Mouse (Mus musculus) frontal cortex, postnatal 14 days (tissue): ENCODE results near the gene Fntb.
"Not testable (repeated sequence)": the region's sequence is repeated elsewhere in the genome, so short reads cannot be mapped to it uniquely, and the experiment has no call there.

Source experiments
- DNase-seq, 2 experiments: peaks; one replicate each; pipeline ENCODE4 v3.0.0; 2022; ENCODE audit warnings: low spot score in 2 of 2

The Fntb gene

DNA sequence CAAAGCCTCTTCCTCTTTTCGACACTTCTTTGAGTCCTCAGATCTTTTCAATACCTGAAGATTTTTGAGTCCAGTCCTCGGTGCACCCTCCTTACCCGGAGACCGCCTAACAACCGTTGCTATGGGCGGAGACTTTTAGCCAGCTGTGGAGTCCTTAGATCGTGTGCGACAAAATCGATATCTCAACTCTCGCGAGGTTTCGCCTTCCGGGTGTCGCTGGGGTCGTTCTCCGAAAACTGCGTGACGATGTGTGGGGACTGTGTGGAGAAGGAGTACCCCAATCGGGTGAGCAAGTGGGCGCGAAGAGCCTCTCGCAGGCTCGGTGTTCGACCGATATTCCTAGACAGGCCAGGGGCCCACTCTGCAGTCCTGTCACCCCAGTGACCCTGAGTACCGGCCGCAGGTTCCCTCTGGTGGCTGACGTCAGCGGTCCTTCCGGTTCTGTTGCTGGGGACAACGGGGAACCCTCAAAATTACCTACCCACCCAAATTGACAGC, at the start of gene Fntb, which contains the start of gene Churc1:
TSS of gene Fntb (plus strand) at position 236 of the 498 bp plus-strand sequence.
TSS of gene Churc1 (plus strand) at position 185 of the 498 bp plus-strand sequence.
- DNase-seq: peak; percentile 80 to 82

GRCm38 (mm10) chr12:76718384-76718783, 47.0 kb upstream of the Fntb start:
- DNase-seq: no peak

GRCm38 (mm10) chr12:76720572-76720971, 44.8 kb upstream of the Fntb start:
- DNase-seq: no peak

DNA sequence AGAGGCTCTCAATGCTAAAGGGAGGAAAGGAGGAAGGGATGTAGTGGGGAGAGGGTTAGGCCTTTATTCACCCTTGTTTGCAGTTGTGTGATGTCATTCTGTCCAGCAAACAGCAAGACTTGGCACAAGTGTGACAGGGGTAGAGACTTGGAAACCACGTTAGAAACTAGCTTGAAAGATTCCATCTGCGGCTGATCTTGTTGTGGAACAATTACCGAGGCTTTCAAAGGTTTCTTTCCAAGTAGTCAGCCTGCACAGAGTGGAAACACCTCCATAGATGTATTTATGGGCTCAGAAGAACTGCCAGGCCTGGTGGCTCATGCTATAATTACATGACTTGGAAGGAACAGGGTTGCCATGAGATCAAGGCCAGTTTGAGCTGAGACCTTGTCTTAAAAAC, 43.4 kb upstream of the Fntb start:
- no peak for DNase-seq

- no peak for DNase-seq
These were observed 37.4 kb upstream of the Fntb start for GRCm38 (mm10) chr12:76727955-76728354.

DNA sequence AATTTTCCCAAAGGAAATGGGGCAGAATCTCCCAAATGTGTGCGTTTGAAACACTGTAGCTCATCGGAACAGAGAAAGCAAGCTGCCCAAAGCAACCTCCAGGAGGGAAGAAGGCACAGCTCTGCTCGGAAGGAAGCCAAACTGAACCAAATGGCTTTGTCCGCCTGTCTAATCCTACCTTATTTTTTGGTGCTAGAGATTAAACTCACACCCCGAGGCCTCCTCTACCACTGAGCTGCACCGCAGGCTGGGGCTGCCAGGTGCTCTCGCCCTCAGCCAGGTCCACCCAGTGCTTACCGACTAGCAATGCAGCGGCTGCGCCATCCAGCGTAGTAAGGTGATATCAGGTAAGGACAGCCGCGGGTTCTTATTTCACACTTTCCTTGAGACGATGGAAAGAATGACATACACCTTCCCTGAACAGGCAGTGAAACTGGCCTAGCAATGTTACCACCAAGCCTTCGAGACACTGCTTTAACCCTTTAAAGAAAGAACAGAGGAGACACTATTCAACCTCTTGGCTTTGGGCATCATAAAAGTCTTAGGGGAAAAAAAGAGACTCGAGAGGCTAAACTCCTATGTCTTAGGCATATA, 14.4 kb upstream of the Fntb start:
- DNase-seq: no peak

DNA sequence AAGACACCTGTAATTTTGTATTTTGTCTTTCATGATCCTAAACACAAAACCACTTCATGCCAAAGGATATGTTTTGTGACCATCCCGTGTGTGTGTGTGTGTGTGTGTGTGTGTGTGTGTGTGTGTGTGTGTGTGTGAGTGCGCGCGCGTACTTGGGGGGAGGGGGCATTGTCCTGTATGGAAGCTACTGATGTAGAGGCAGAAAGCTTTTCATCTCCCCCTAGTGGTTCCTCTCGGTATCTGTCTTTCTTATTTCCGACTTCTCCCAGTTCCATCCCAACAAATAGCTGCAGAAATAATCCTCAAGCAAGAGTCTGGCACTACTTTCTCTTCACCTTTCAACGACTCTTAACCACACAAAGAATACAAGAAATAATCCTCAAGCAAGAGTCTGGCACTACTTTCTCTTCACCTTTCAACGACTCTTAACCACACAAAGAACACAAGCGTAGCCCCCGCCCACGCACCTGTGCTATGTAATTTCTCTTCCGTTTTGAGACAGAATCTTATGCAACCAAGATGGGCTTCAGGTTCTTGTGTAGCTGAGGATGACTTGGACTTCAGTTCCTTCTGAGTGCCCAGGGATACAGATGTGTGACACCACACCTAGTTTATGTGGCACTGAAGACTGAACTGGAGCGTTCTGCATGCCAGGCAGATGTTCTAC, 12.6 kb upstream of the Fntb start:
- no peak for DNase-seq

- DNase-seq: no peak
These were observed 677 bp downstream of the Fntb start for GRCm38 (mm10) chr12:76765901-76766630.

DNA sequence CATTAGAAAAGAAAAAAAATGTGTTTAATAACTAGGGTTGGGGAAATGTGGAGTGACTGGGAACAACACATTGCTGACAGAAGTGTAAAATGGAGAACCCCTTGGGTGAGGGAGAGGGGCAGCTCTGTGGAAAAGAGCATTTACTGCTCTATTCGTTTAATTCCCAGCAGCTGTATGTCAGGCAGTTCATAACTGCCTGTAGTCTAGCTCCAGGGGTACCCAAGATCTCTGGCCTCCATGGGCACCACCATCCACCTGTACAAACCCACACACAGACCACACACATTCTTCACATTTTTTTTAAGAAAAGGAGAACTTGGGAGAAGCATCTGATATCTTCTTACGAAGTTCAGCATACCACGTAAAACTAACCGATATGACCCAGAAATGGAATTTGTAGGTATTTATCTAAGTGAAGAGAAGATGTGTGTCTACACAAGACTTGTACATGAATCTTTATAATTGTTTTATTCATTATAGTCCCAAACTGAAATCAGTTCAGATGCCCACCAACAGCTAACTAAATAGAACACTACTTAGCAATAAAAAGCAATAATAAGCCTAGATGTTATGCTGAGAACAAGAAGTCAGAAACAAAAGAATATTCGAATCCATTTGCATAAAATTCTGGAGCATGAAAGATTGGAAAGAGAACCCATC, 5.6 kb downstream of the Fntb start:
- DNase-seq: no peak

- no peak for DNase-seq
These were observed 6.2 kb downstream of the Fntb start for GRCm38 (mm10) chr12:76771540-76771939.

DNA sequence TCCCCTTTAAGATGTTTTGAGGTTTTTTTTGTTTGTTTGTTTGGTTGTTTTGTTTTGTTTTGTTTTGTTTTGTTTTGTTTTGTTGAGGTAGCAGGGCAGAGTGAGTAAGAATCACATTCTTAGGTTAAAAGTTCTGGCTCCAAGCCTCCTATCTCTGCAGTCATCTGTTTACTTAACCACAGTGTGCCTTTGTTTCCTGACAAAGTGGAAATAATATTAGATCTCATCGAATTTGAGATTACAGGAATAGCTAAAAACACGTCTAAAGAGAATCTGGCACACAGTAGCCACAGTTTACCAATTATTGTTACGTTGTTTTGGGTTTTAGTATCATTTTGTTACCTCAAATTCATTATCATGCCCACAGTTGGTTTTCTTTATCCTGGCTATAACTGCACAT, 9.3 kb downstream of the Fntb start:
- no peak for DNase-seq

DNA sequence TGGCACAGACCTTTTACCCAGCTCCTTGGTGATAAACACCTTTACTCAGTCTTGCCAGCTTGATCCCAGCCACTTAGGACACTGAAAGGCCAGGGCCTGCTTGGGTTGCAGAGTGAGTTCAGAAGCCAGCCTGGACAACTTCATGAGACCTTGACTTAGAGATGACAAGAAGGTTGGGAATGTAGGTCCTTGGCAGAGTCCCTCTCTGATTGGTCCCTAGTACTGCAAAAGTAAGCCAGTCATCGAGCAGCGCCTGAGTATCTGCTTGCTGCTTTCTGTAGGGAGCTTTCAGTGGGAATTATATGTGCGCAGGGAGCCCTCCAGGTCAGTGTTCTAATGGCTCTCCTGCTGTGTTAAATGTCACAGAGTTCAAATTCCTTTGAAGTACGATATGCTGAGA, 9.7 kb downstream of the Fntb start:
- no peak for DNase-seq

DNA sequence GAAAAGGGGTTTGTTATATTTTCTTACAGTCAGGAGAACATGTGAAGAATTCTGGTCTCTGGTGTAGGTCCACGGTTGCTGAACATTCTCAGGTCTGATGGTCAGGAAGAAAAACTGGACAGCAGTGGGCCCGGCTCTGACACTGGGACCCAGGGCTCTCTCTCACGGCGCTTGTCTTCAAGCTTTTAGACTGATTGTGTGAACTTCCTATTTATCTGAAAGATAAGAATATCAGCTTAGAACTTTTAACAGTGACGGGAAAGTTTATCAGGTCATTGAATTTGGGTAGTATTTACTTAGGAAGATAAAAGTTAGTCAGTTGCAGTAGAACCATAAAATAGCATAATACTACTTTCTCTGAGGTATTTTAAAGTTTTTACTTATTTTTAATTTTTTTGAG, 11.5 kb downstream of the Fntb start:
- DNase-seq: no peak

DNA sequence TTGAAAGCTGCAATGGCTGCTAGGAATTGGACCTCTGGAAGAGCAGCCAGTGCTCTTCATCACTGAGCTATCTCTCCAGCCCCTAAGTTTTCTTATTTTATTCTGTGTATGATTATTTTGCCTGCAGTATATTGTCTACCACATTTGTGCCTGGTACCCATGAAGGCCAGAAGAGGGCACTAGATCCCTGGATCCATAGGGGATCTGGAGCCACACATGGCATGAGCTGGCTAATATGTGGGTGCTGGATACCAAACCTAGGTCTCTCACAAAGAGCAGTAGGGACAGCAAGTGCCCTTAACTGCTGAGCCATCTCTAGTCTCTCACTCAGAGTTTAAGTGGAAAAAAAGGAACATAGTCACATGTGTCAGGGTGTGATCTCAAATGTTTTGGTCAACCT, 12.5 kb downstream of the Fntb start:
- no peak for DNase-seq

DNA sequence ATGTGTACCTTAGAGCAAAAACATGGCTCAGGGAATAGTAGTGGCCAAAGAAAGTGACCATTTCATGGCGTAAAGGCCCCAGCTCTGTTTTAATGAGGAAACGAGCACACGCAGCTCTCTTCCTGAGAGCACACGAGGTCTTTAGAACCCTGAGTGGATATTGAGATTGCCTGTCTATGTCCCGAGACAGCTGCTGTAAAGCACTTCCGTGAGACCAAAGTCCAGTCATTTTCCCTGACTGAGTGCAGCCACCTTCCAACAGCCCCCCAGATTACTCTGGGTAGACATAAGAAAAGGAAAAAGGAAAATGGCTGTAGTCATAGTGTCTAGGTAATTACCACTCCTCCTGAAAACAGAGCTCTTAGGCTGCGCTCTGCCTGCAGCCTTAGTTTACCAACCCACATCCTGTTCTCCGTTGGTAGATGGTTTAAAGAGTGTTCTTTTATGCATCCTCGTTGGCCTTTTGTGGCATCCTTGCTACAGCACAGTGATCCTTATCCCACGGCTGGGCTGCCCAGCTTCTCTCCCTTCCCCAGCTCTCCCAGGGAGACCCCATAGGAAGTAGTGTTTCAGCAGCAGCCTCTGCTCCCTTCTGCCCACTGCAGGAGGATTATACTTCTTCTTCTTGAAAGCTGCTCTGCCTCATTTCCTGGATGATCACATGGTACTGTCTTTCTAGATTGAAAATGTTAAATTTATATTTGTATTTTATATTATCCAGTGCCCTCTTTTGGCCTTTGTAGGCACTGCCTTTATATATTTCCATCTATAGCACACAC, 13.1 kb downstream of the Fntb start:
- no peak for DNase-seq

GRCm38 (mm10) chr12:76779951-76780350, 14.6 kb downstream of the Fntb start:
- no peak for DNase-seq

DNA sequence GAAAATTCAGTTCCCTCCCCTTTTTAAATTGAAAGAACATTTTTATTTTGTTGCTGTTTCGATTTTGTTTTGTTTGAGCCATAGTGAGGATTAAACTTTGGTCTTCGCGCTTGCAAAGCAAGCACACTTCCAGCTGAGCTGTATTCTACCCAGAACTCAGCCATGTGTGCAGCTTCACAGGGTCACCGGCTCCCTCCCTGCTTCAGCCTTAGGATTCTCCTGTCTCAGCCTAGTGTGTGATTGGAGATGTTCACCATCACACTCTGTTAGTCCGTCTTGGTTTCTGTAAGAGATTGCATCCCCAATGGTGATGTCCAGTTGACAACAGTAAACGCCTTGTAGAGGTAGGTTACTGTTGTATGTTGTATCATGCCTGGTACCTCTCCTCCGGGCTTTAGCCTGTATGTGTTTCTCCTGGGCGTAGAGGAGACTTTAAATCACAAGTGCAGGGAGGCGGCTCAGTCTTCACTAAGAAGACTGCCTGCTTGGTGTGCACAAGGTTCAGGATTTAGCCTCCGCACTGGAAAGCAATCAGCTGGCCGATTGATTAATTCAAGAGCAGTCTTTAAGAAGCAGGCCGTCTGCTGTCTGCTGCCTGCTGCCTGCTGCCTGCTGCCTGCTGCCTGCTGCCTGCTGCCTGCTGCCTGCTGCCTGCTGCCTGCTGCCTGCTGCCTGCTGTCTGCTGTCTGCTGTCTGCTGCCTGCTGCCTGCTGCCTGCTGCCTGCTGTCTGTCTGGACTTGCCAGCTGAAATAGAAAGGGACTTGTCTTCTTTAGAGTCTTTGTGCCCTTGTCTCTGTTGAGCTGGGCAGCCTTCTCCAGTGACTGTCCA, 15.5 kb downstream of the Fntb start:
- DNase-seq: no peak

DNA sequence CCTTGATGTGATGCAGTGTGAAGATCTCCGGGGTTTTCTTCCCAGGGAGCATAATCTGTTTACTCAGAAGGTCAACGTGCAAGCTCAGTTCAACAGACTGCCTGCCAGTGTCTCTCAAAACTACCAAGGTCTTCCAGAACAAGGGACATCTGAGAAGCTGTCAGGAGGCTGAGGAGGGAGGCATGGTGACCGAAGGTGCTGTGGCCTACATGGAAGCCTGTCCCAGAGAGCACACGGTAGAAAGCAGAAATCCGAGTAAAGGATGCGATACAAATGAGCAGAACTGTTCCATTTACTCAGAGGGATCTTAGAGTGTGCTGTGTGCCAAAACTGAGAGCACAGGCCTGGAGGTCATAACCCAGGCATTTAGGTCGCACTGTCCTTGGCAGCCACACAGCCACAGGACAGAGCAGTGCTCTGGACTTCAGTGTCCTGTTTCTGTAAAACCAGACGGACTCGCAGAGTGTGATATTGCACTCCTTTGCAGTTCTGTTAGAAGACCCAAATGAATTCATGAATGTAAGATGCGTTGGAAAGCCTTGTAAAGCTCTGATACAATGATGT, 18.7 kb downstream of the Fntb start:
- DNase-seq: no peak

DNA sequence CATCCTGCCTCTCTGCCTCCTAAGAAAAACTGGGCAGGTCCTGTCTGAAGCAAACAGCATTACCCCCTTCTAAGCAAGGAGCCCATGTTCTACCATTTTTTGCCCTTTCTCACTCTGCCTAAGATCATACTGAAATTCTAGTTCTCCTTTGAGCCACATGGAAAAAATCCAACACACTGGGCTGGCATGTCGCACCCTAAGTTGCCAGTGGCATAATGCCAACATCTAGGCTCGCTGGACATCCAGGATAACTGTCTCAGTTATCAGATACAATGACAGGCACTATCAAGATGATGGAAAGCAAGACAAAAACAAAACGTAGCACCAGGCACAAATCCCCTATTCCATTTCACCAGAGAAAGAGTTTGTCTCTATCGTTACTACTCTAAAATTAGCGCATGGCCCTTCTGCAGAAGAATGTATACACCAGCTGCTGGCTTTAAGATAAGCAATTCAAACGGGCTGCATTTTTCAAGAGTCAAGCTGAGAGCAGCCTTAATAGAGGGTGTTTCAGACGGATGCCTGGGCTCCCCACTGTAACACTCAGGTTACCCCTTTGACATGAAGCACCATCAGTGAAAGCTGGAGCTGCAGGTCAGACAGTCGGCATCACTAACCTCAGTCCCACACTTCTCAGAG, 25.2 kb downstream of the Fntb start:
- DNase-seq: no peak

DNA sequence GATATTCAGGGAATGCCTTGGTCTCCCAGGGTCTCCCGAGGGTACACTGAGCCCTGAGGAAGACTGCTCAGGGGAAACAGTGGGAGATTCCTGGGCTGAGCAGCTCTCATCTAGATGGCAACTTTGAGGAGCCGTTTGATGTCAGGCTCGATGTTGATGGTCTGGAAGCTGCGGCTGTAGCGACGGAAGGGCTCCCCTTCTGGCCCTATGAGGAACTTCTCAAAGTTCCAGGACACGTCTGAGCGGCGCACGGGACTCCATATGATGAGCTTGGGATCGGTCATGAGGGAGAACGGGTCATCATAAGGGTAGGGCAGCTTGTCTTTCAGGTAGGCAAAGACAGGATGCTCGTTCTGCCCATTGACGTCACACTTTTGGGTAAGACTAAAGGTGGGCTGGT, 27.2 kb downstream of the Fntb start:
- not testable (repeated sequence) for DNase-seq
